ENCODE assay signal across 9 mouse cellular contexts in the genomic region with DNA sequence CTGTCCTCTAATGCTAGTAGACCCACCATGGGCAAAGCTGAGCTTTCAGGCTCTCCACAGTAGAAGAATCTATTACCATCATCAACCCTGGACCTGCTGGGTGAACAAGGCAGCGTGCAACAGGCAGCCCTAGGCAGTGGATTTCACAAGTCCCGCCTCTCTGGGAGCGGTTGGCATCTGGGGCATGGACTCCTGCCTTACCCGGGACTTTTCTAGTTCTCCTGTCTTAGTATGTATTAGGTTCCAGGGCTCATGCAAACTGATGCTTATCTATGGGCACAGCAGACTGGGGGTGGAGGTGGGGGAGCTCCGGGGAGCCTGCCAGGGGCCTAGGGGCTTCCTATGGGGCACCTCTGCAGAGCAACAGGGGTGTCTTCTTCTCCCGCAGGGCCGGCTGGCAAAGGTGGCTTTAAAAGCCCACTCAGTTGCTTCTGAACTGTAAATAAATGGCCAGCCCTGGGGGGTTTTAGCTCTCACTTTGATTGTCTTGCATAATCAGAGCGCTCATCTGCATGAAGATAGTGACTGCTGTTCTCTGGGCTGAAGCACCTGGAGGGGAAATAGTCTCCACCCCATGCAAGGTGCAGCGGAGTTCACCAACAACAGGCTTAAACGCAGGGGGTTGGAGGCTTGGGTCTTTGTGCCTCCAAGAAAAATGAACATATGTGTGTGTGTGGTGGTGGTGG. TPM values are rescaled to one million over a fixed set of nuclear protein-coding genes. Genes with fewer than 3 reads are reported as not detected.
DNase-seq lines count a peak whose midpoint lies in the region; ATAC-seq and TF ChIP-seq lines count a peak whose summit lies in the region.
"Had no signal": no experiment of that assay in that cellular context is flagged by ENCODE, and none has a peak within 500 bp of the region (broad histone marks: within the 10 kb centered on the region; RNA-seq: fewer than 3 reads in every experiment).

No protein-coding gene starts in this region.

- H3K9ac ChIP-seq in heart, adult 2 months (ENCODE audit: low read depth, low read length) = peak overlapping the region; percentile 28
- no peak overlapping the region for H3K9ac ChIP-seq in limb, embryonic 15.5 days

- intact Hi-C loops in heart, adult 2 months (cut with DNase I) = loop anchor here (1.0 to 5.0 kb wide), 5 partner anchors 67 to 567 kb away; no protein-coding TSS in a partner anchor

- WGBS in heart, adult 2 months = 36% methylated on average over 10 of the region's 10 CpGs
- WGBS in limb, embryonic 15.5 days = 20% methylated on average over 10 of the region's 10 CpGs
- WGBS in cerebellum, adult 2 months = 75% methylated on average over 10 of the region's 10 CpGs

- ATAC-seq in limb, embryonic 15.5 days (ENCODE audit: insufficient number of reproducible peaks, low FRiP score, low TSS enrichment, low read depth) = no peak

- peaks cover 21% of the 10 kb centered on the region for H3K9me3 ChIP-seq in E14TG2a.4 (ENCODE audit: low read length)
- no peaks in the 10 kb centered on the region for H3K9me3 ChIP-seq in limb, embryonic 15.5 days

- H3K27me3 ChIP-seq in E14TG2a.4 (ENCODE audit: insufficient read depth, low read length) = peaks cover 54% of the 10 kb centered on the region
- H3K27me3 ChIP-seq in heart, adult 2 months (ENCODE audit: control insufficient read depth, insufficient read depth, low read length) = no peaks in the 10 kb centered on the region
- H3K27me3 ChIP-seq in limb, embryonic 15.5 days = peaks cover 38% of the 10 kb centered on the region
- H3K27me3 ChIP-seq in cerebellum, adult 2 months (ENCODE audit: control insufficient read depth, insufficient read depth, low read length) = no peaks in the 10 kb centered on the region; the same call in 1 of the 2 replicates

- peak overlapping the region; percentile 74 for H3K4me3 ChIP-seq in E14TG2a.4 (replicated peaks; ENCODE audit: low read length)
- peak overlapping the region; percentile 74; the same call in 1 of the 2 replicates for H3K4me3 ChIP-seq in heart, adult 2 months
- no peak overlapping the region for H3K4me3 ChIP-seq in limb, embryonic 15.5 days
- H3K4me3 ChIP-seq in cerebellum, adult 2 months (replicated peaks; ENCODE audit: insufficient read depth, low read depth, low read length) = no peak overlapping the region

- no peak for TF ChIP-seq EP300 in heart, adult 2 months (IDR thresholded peaks at IDR 0.05; ENCODE audit: insufficient read depth, low read depth, low read length)

- peak overlapping the region; percentile 92 for H3K27ac ChIP-seq in heart, adult 2 months
- H3K27ac ChIP-seq in limb, embryonic 15.5 days = no peak overlapping the region
- no peak overlapping the region for H3K27ac ChIP-seq in cerebellum, adult 2 months (ENCODE audit: insufficient read depth, low read length)

- no peaks in the 10 kb centered on the region for H3K79me2 ChIP-seq in heart, adult 2 months (replicated peaks; ENCODE audit: control insufficient read depth, insufficient read depth, low read length)

- no peak for TF ChIP-seq CTCF in E14TG2a.4 (conservative IDR thresholded peaks at IDR 0.05; ENCODE audit: low read length)
- no peak for TF ChIP-seq CTCF in heart, adult 2 months (IDR thresholded peaks at IDR 0.05)
- TF ChIP-seq CTCF in cerebellum, adult 2 months (IDR thresholded peaks at IDR 0.05; ENCODE audit: borderline replicate concordance, insufficient read depth, low read depth, low read length) = no peak

- DNase-seq in 3T3-L1 (ENCODE audit: low read depth, low spot score) = peak; percentile 55
- peak; percentile 39 to 40 for DNase-seq in heart, adult 2 months
- no peak for DNase-seq in cerebellum, adult 2 months
- DNase-seq in layer of hippocampus, adult 8-10 months (ENCODE audit: low spot score in 2 of 2) = no peak
- no peak for DNase-seq in layer of hippocampus, adult 9-11 months
- DNase-seq: kidney, adult 11 months had no signal

- no peaks in the 10 kb centered on the region for H3K36me3 ChIP-seq in E14TG2a.4 (ENCODE audit: insufficient read depth, low read length)
- peaks cover 2% of the 10 kb centered on the region for H3K36me3 ChIP-seq in heart, adult 2 months (ENCODE audit: control insufficient read depth, insufficient read depth, low read length)
- H3K36me3 ChIP-seq in limb, embryonic 15.5 days = no peaks in the 10 kb centered on the region

- H3K4me1 ChIP-seq in E14TG2a.4 (replicated peaks; ENCODE audit: low read depth, low read length) = peaks cover 58% of the 10 kb centered on the region
- peaks cover 19% of the 10 kb centered on the region for H3K4me1 ChIP-seq in heart, adult 2 months (ENCODE audit: control insufficient read depth, insufficient read depth, low read length)
- peaks cover 44% of the 10 kb centered on the region for H3K4me1 ChIP-seq in limb, embryonic 15.5 days
- peaks cover 4% of the 10 kb centered on the region for H3K4me1 ChIP-seq in cerebellum, adult 2 months (ENCODE audit: control insufficient read depth, insufficient read depth, low read length)

- H3K4me2 ChIP-seq in limb, embryonic 15.5 days = peak overlapping the region; percentile 90; the same call in 1 of the 2 replicates

- TF ChIP-seq POLR2A in heart, adult 2 months (IDR thresholded peaks at IDR 0.05; ENCODE audit: insufficient read depth, low read depth, low read length) = no peak
- no peak for TF ChIP-seq POLR2A in cerebellum, adult 2 months (IDR thresholded peaks at IDR 0.05; ENCODE audit: borderline replicate concordance, insufficient read depth, low read length)

RNA-seq across cellular contexts. Expression of a gene that starts 2.2 kb away (rescaled TPM):
- 100 to 1,000 TPM; 162 to 163 TPM for total RNA-seq in heart, adult 2 months (2021)
- 172 and 217 TPM in 2 replicates for polyA plus RNA-seq in heart, adult 2 months (2012; rRNA removed)
- polyA plus RNA-seq in limb, embryonic 15.5 days (2015; fragmentation: Nextera tagmentation; extraction: Ambion mirVana) = 17.9 and 26.4 TPM in 2 replicates
- 16.2 and 18.4 TPM in 2 replicates for polyA plus RNA-seq in cerebellum, adult 2 months (2012; rRNA removed)
- total RNA-seq in layer of hippocampus, adult 8-10 months (2022) = 10 to 100 TPM; 41.4 to 48.1 (median 44.1) TPM
- total RNA-seq: common myeloid progenitor, adult 5-6 weeks had no signal

Comparison
In these comparisons a context has a peak if more than half of its experiments do, and no peak if none do; other contexts are left out.
1. DNase-seq: peak in 3T3-L1 (single experiment) and heart, adult 2 months (2 of 2); none in cerebellum, adult 2 months (0 of 2), layer of hippocampus, adult 8-10 months (0 of 2) and layer of hippocampus, adult 9-11 months (single experiment).
2. H3K4me3 ChIP-seq: peak in E14TG2a.4 (single experiment) and heart, adult 2 months (single experiment); none in limb, embryonic 15.5 days (single experiment) and cerebellum, adult 2 months (single experiment).